Mouse (Mus musculus): ENCODE results near the gene Fzd1.

The Fzd1 gene

DNA sequence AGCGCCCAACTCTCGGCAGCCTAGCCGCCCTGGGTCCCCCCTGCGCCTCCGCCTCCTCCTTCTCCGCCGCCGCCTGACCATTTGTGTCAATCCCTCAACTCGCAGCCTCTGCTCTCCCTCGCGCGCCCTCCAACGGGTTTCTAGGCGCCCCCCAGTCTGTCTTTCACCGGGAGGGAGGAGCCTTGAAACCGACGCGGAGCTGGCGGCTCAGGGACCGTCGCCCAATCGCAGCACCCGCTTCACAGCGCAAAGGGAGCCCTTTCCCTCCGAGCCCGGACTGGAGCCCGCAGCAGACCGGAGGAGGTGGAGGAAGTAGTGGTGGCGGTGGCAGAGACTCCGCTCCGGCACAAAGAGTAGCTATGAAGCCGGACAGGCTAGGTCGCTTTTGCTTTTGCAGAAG, at the start of gene Fzd1:
Gene Fzd1 (minus strand): TSS at position 134 of the 400 bp plus-strand sequence.
- DNase-seq (ENCODE audit: low spot score in 2 of 2): peak; percentile 81 to 84

DNA sequence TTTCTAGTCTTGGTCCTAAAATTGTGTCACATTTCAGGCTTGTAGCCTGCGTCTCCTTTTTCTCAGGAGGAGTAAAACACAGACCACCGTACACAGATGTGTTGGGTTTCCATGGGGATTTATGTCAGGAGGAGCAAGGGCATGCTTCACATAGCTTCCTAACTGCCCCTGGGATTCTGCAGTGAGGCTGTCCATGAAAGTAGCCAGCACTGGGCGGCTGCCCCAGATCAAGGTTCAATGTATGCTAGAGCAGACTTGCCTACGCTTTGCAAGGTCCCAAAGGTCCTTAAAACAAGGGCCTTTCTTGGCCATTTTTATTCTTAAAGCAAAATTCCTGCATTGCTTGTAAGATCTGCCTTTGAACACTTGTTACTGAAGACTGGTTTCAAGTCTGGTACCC, 47.4 kb upstream of the Fzd1 start:
- DNase-seq (ENCODE audit: low spot score in 2 of 2): no peak

DNA sequence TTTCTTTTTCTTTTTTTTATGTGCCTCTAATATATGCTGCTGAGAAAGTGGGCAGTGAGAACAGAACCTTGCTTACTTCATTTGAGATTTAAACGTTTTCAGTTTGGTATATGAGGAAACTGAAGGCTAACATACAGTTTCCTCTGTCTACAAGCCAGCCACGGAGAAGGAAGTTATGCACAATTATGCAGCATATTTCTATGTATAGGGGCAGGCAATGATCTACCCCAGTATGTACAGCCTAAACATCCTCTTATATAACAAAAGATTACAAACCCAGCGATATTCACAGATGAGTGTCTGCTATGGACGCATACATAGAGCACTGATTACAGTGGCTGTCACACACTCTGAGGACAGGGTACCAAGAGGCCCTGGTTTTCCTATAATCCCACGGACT, 45.9 kb upstream of the Fzd1 start:
- DNase-seq (ENCODE audit: low spot score in 2 of 2): no peak

DNA sequence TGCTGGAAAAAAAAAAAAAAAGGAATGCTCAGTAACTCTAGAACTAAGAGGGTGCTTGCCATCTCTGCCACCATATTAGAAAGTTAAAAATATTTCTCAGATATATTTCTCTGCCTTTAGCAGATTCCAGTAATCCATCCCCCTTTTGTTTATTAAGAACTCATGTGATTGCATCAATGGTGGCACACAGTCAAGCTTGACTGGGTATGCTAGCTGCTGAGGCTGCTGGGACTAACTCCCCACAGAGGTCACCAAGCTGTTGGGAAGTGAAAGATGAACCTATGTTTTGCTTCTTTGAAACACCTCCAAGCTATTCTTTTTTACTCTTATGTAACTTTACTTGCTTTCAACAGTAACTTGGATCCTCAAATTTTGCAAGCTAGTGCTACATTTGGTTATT, 44.1 kb upstream of the Fzd1 start:
- DNase-seq (ENCODE audit: low spot score in 2 of 2): no peak

DNA sequence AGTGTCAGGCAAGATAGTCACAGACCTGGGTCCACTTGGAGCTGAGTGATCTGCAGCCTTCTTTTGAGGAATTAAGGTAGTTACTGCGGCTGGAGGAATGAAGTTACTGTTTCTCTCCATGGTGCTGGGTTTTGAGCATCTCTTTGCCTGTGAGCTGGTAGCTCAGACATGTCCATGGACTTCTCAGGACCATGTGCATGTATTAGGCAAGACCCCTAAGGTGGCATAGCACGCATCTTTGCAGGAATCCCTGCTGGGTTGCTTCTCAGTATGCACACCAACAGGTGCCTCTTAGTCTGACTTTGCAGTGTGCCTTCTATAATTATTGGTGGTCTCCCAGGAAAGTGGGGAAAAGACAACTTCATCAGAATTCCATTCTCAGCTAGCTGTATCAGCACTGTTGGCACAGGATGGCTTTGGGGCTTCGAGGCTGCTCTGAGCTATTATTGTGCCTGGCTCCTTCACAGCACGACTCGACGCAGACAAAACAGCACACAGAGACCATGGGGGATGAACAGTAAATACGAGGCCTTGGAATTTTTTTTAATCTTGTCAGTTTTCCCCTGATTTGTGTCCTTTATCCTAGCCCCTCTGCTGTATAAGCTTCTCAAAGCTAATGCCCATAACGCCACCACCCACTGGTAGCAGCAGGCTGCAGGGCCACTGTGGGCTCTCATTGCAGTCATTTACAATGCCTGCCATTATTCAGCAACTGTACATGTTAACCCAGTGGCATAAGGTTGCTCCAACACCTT, 43.4 kb upstream of the Fzd1 start:
- no peak for DNase-seq (ENCODE audit: low spot score in 2 of 2)

DNA sequence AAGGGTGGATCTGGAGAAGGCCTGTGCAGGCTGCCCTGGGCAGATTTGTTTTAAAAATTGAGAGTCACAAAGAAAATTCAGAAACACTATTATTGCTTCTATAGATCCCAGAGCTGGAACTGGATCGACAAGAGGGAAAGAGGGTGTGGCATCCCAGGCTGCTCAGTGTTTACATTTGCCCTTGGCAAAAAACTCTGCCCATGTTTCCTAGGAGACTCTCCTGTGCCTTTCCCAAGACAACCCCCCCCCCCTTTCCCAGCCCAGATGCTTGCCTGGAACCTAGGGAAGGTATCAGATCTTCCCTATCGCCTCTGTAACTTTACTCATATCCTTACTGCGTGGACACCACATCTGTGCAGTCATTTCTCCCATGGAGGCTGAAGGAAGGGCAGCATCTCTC, 33.4 kb upstream of the Fzd1 start:
- no peak for DNase-seq (ENCODE audit: low spot score in 2 of 2)

DNA sequence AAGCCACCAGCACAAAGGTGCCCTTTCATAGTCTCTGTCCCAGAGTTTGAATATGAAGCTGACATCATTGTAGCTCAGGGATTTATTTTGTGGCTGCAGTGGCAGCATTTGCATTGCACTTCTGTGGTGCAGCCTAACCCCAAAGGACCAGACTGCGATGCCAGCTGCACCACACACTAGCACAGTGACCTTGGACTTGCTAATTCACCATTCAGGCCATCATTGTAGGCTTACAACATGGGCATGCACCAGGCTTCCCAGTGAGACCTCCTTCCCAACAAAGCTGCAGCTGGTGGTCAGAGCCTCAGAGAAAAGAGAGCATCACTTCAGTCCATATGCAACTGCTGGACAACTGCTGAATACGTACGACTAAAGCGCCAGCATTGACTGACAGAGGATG, 32.4 kb upstream of the Fzd1 start:
- no peak for DNase-seq (ENCODE audit: low spot score in 2 of 2)

DNA sequence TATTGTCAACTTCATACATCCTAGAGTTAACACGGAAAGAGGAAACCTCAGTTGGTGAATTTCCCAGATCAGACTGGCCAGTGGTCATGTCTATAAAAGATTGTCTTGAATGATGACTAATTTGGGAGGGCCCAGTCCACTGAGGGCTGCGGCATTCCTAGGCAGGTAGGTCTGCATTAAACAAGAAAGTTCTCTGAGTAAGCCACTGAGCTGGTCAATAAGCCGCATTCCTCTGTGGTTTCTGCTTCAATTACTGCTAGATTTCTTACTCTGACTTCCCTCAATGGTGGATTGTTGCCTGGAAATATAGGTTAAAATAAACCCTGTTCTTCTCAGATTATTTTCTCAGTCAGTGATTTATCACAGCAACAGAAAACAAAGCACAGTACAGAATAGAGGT, 30.6 kb upstream of the Fzd1 start:
- DNase-seq (ENCODE audit: low spot score in 2 of 2): no peak

DNA sequence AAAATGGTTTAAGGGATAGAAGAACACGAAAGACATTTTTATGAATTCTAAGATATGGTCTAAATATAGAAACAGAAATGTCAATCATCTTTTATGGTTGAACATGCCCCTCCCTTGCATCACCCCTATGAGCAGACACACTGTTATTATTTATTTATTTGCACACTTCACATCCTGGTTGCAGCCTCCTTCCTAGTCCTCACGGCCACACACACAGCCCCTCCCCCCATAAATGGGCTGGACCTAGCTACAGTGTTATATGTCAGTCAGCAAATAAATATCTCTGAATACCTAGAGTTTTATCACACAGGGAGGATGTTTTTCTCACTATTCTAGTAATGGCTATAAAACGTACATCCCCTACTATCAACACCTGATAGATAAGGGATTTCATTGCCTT, 29.0 kb upstream of the Fzd1 start:
- no peak for DNase-seq (ENCODE audit: low spot score in 2 of 2)

DNA sequence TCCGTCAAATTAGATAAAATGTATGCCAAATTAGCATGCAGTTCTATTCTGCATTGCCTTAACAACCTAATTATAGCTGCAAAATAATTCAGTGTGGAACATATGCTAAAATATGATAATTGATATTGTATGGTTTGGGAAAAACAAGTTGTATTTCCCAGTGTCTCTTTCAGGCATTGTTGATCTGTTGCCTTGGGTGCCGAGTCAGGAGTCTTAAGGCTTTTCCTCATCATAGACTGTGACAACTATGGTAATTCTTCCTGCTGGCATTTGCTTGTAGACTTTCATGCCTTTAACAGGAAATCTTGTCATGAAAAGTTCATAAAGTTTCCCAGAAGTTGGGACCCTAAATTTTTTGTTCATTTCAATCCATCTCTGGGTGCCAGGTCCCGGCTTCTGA, 20.4 kb upstream of the Fzd1 start:
- no peak for DNase-seq (ENCODE audit: low spot score in 2 of 2)

DNA sequence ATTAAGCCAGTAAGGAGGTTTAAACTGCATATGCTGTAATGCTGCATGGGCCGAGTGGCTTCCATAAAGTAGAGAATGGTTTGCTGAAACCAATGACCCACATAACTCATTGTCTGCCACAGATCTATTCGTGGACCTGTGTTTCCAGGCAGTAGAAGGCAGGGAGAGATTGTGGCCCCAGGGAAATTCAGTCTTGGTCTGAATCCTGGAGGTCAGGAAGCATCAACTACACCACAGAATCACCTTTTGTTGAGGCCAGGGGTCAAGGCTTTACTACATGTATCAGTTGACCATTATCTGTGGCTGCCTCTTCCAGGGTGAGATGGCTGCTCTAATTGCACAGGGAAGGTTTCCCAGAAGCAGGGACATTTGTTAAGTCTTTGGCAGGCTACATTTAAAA, 18.7 kb upstream of the Fzd1 start:
- DNase-seq (ENCODE audit: low spot score in 2 of 2): no peak

DNA sequence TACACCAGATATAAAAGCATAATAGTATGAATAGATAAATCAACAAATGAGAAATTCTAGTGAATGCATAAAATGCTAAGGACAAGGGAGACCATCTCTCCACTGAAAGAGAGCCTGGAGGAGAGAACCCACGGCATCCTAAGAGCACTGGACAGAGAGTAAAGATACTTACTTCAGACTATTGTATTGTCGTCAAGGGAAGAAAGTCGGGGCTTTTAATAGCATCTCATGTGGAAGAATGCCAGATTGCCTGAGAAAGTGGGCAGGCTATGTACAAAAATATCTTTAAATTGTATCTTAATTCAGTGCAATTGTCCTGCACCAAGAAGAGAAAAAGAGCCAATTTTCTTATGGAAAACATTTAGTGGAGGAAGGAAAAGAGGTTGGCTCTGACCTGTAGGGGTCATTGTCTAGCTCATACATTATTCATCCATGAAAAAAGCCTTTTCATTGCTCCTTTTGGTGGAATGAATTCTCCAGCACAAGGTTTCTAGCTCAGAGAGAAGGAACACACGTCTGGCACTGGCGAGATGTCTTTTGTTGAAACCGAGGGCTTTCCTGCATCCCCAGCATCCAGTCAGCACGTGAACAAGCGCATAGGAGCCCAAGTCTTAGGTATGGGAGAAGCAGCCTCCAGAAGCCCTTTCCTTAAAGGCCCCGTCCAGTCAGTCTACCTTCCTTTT, 15.4 kb upstream of the Fzd1 start:
- no peak for DNase-seq (ENCODE audit: low spot score in 2 of 2)

DNA sequence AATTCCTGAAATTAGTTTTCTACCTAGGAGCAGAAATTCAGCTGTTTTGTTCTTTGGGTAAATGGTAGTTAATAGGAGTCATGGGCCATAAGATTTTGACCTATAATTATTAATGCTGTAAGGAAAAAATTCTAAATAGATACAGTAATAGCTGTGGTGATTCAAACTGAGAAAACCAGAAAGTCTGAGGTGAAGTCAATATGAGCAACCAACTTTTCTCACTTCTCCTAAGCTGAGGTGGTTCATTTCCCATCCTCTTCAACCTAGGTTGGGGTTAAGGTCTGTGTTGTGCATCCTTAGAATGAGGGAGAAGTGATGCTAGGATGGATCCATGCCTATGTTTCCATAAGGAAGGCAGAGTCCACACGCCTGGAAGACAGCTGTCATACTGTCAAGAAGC, 12.8 kb upstream of the Fzd1 start:
- no peak for DNase-seq (ENCODE audit: low spot score in 2 of 2)

DNA sequence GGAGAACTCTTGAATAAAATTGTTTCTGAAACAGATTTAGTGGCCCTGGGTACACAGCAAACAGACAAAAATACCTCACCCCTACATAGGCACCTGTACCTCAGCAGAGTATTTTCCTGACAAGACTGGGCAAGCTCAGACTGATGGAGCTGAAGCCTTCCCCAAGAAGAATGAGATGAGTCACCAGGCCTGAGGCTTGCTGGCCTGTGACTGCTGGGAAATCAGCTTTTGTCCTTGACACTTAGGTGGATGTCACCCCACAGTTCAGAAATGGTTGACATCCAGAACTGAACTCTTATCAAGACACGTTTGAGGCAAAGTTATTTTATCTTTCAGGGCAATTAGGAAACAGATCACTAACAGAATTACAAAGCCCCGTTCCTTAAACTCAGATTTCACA, 10.1 kb upstream of the Fzd1 start:
- no peak for DNase-seq (ENCODE audit: low spot score in 2 of 2)

DNA sequence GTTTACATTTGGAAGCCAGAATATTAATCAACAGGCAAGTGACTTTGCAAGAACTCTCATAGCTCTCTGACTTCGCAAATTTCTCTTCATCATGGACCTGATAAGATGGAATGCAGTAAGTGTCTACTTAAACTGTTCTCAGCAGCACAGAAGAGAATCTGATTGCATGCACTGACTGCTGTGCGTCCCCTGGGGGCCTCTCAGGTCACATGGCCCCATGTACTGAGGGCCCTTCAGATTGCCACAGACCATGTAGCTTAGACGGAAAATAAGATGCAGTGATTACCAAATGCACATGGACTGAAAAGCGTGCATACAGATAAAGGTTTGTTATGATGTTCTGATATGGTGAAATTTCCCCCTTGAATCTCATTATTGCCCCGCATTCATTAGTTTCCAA, 8.9 kb upstream of the Fzd1 start:
- DNase-seq (ENCODE audit: low spot score in 2 of 2): no peak

DNA sequence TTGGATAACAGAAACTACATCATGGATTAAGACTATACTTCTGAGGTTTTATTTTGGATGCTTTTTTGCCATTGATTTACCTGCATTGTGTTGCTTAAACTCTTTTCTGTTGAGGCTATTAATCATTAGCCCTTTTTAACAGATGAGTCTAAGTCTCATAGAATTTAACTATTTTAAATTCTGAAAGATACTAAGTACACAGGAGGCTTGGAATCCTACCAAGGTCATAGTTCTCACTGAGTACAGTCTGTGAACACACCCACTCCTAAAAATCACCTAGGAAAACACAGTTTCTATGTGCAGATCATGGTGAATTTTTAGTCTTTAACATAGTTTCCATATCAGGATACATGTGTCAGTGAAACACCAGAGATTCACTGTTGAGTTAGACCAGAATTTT, 4.1 kb upstream of the Fzd1 start:
- no peak for DNase-seq (ENCODE audit: low spot score in 2 of 2)

DNA sequence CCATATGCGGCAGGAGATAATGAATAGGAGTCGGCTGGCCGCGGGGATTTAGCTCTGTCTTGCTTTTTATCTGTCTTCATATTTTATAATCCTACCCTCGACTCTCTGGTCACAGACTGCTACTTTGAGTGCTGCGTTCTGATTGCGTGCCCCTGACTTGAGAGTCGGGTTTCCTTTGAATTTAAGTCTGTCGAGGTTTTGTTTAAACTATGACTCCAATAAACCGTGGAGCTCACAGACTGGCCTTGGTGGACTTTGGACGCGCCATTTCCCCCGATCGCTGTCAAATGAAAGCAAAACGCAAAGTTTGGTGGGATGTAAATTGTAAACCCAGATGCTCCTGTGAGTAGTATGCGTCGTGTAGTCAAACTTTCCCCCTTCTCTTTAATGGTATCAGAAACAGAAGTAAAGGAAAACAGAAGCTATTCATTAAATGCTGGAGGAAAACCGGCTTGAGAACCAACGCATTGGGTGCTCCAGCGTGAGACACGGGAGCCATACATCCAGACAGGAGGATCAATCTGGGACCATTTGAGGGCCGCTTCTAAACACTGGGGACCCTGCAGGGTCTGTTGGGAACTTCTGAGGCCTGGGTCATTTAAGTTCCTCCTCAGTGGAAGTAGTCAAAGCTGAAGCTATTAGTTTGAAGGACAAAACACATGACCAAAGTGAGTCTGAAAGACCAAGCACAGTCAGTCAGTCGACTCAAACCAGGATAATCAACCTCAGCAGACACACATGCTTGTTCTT, 671 bp upstream of the Fzd1 start:
- no peak for DNase-seq (ENCODE audit: low spot score in 2 of 2)

DNA sequence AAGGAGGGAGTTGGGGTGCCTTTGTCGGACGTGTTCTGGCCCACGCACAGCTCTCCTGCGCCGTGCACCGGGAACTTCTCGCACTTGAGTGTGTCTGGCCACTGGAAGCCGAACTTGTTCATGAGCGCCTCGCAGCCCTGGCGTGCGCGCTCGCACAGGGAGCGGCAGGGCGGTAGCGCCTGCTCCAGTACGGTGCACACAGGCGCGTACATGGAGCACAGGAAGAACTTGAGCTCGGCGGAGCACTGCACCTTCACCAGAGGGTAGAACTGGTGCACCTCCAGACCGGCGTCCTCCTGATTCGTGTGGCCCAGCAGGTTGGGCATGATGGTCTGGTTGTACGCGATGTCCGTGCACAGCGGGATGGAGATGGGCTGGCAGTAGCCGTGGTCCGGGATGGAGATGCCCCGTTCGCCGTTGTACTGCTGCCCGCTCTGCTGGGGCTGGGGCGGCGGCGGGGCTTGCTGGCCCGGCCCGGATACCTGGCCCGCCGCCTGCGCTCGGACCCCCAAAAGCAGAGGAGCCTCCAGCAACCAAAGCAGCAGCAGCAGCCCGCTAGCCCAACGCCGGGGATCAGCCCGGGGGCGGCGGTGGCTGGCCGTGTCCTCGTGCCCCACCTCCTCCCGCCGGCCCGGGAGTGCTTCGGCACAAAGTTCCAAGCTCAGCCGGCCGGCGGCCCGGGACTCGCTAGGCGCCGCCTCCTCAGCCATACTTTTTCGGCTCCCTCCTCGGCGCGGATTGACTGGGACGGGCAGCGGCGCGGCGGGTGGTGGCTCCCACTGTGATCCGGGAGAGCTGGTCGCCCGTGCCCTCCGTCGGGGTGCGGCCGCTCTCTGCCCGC, 744 bp downstream of the Fzd1 start:
- DNase-seq (ENCODE audit: low spot score in 2 of 2): peak; percentile 18 to 48

DNA sequence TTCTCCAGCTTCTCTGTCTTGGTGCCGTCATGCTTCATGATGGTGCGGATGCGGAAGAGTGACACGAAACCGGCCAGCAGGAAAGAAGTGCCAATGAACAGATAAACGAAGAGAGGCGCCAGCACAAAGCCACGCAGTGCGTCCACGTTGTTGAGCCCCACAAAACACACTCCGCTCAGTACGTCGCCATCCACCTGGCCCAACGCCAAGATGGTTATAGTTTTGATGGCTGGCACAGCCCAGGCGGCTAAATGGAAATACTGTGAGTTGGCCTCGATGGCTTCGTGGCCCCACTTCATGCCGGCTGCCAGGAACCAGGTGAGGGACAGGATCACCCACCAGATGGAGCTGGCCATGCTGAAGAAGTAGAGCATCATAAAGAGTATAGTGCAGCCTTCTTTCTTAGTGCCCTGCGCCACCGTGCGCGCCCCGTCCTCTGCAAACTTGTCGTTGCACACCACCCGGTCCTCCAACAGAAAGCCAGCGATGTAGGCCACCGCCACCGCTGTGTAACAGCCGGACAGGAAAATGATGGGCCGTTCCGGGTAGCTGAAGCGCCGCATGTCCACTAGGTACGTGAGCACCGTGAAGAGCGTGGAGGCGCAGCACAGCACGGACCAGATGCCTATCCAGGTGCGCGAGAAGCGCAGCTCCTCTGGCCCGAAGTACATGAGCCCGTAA, 1.7 kb downstream of the Fzd1 start:
- DNase-seq (ENCODE audit: low spot score in 2 of 2): peak; percentile 13 to 27

DNA sequence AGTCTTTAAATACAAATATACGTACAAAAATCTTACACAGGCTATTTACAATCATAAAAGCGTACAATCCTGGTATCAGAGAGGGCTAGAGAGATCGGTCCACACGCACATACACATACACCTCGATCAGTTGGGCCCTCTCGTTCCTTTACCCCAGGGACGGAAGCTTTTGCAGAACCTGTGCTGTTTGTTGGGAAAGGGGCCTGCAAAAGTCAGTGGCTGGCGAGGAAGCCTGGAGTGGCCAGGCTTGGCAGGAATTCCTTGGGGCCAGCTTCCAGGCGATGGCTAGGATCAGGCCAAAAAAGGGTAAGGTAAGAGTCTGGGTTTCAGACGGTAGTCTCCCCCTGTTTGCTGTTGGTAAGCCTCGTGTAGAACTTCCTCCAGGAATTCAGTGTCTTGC, 2.5 kb downstream of the Fzd1 start:
- no peak for DNase-seq (ENCODE audit: low spot score in 2 of 2)

DNA sequence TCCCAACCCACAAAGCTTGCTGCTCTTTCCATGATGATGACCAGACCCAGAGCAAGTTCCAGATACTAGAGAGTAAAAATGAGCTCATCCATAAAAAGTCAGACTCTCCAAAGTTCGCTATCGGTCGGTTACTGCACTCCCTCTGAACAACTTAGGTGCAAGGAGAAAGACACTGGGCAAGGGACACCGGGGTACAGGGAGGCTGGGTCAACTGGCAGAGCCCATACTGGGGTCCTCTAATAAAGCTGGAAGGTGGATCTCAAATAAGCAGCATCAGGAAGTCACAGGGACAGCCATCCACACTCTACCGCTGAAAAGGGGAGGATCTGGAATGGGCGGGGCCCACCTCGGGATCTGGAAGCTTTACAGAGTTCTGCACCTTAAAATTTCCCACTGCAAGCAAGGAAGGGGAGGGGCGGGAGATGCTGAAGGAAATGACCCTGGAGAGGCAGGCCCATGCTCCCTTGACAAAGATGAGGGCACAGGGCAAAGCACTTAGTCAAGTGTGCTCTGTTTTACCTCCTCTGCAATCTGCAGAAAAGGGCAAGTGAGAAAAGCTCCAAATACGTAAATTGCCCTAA, 3.0 kb downstream of the Fzd1 start:
- no peak for DNase-seq (ENCODE audit: low spot score in 2 of 2)

All from frontal cortex, postnatal 14 days (tissue).